Mouse (Mus musculus) forebrain, embryonic 14.5 days (tissue): ENCODE data around the gene Psg17. TPM values are rescaled to one million over a fixed set of nuclear protein-coding genes. Genes with fewer than 3 reads are reported as not detected.

ENCODE experiments used
- ATAC-seq: fragments of 200-750 bp; cut with Nextera tagmentation; 2 replicates; pipeline ENCODE4 v1.8.0; 2017; ENCODE audit warnings: mild to moderate bottlenecking, moderate library complexity
- DNase-seq: peaks from one replicate; pipeline ENCODE4 v3.0.0-alpha.2; 2015; ENCODE audit warnings: low spot score
- H3K27ac ChIP-seq: fragments of 300-500 bp; sonication (generic); 2 replicates; pipeline ENCODE4 v1.5.1; 2014; ENCODE audit warnings: low read depth, mild to moderate bottlenecking, control low read depth, low read length, moderate library complexity
- H3K27me3 ChIP-seq: fragments of 300-500 bp; sonication (generic); replicated peaks from 2 replicates; pipeline ENCODE4 v1.6.1; 2014; ENCODE audit warnings: low read length, control low read depth, mixed read lengths; ENCODE audit not compliant: control insufficient read depth, insufficient read depth
- H3K36me3 ChIP-seq: fragments of 300-500 bp; sonication (generic); 2 replicates; pipeline ENCODE4 v1.6.1; 2014; ENCODE audit warnings: low read length, control low read depth; ENCODE audit not compliant: control insufficient read depth, insufficient read depth
- H3K4me1 ChIP-seq: fragments of 300-500 bp; sonication (generic); 2 replicates; pipeline ENCODE4 v1.6.1; 2014; ENCODE audit warnings: antibody characterized with exemption, low read length, control low read depth; ENCODE audit not compliant: control insufficient read depth, insufficient read depth
- H3K4me2 ChIP-seq: fragments of 300-500 bp; sonication (generic); 2 replicates; pipeline ENCODE4 v1.6.1; 2014; ENCODE audit warnings: mild to moderate bottlenecking, control low read depth, low read length
- H3K4me3 ChIP-seq: fragments of 300-500 bp; sonication (generic); 2 replicates; pipeline ENCODE4 v1.5.1; 2014; ENCODE audit warnings: low read depth, low read length, control low read depth
- H3K9ac ChIP-seq: fragments of 300-500 bp; sonication (generic); 2 replicates; pipeline ENCODE4 v1.6.1; 2014; ENCODE audit warnings: mild to moderate bottlenecking, low read length, control low read depth, moderate library complexity
- H3K9me3 ChIP-seq: fragments of 300-500 bp; sonication (generic); replicated peaks from 2 replicates; pipeline ENCODE4 v1.6.1; 2016; ENCODE audit warnings: low read length, control low read depth, mixed read lengths; ENCODE audit not compliant: control insufficient read depth
- WGBS: fragments of 180-500 bp; shearing (Covaris S2); extraction: QIAGEN DNeasy Blood & Tissue Kit; methylation state at CpG from one replicate; pipeline ENCODE4 v1.1.7; 2014; 5-methylcytosine and 5-hydroxymethylcytosine counted together
- polyA plus RNA-seq: library from polyadenylated mRNA; unstranded; fragments of >200 nt; fragmentation: Nextera tagmentation; extraction: Ambion mirVana; gene quantifications from 2 replicates; pipeline ENCODE4 v1.2.1, GENCODE M21; 2014

Gene Psg17
- polyA plus RNA-seq, 1 experiment from 2014 or later: not detected

- Histone ChIP-seq H3K36me3 (no peaks in the 10 kb centered on the region), H3K9ac (peak within 1 kb of the TSS; percentile 58), H3K4me3 (peak within 1 kb of the TSS; percentile 24), H3K4me2 (peak within 1 kb of the TSS; percentile 50), H3K27me3 (no peaks in the 10 kb centered on the region), H3K9me3 (no peaks in the 10 kb centered on the region), H3K27ac (0 out of 2 replicates have a peak within 1 kb of the TSS, but pooled peaks have one; percentile 5), H3K4me1 (no peaks in the 10 kb centered on the region)
- ATAC-seq: no peak
- 24% methylated on average over 3 of the region's 3 CpGs for WGBS
- DNase-seq: no peak
These were observed 18.5 kb upstream of the Psg17 start, which contains the start of gene Mill2 for GRCm38 (mm10) chr7:18839865-18840264. Gene Mill2 (plus strand): TSS chr7:18839966.

- no peak overlapping the region for H3K4me2 ChIP-seq
- H3K36me3 ChIP-seq: no peaks in the 10 kb centered on the region
- H3K9ac ChIP-seq: no peak overlapping the region
- H3K9me3 ChIP-seq: no peaks in the 10 kb centered on the region
- H3K4me1 ChIP-seq: no peaks in the 10 kb centered on the region
- no peak overlapping the region for H3K4me3 ChIP-seq
- WGBS: 55% methylated on average over 13 of the region's 13 CpGs
- no peak for ATAC-seq
- H3K27me3 ChIP-seq: no peaks in the 10 kb centered on the region
- no peak overlapping the region for H3K27ac ChIP-seq
- DNase-seq: no peak
These were observed 10.9 kb upstream of the Psg17 start for GRCm38 (mm10) chr7:18832298-18832697.

- no peaks in the 10 kb centered on the region for H3K4me1 ChIP-seq
- no peak for DNase-seq
- no peak for ATAC-seq
- H3K4me3 ChIP-seq: no peak overlapping the region
- H3K4me2 ChIP-seq: no peak overlapping the region
- 90% methylated on average over 7 of the region's 7 CpGs for WGBS
- H3K9me3 ChIP-seq: no peaks in the 10 kb centered on the region
- no peak overlapping the region for H3K27ac ChIP-seq
- H3K36me3 ChIP-seq: no peaks in the 10 kb centered on the region
- H3K27me3 ChIP-seq: no peaks in the 10 kb centered on the region
- H3K9ac ChIP-seq: no peak overlapping the region
These were observed 8.1 kb upstream of the Psg17 start for GRCm38 (mm10) chr7:18829545-18829944.

- no peak for ATAC-seq
- Histone ChIP-seq H3K4me3 (no peak overlapping the region), H3K9me3 (no peaks in the 10 kb centered on the region), H3K27me3 (no peaks in the 10 kb centered on the region), H3K4me2 (no peak overlapping the region), H3K27ac (no peak overlapping the region), H3K36me3 (no peaks in the 10 kb centered on the region), H3K9ac (no peak overlapping the region), H3K4me1 (no peaks in the 10 kb centered on the region)
- 60% methylated on average over 9 of the region's 9 CpGs for WGBS
- peak; percentile 33 for DNase-seq
These were observed 7.2 kb upstream of the Psg17 start for GRCm38 (mm10) chr7:18828592-18828991.

GRCm38 (mm10) chr7:18827792-18828546 lies 6.6 kb upstream of the Psg17 start:
- H3K9ac ChIP-seq: no peak overlapping the region
- no peaks in the 10 kb centered on the region for H3K9me3 ChIP-seq
- DNase-seq (no peak), ATAC-seq (no peak)
- 68% methylated on average over 26 of the region's 26 CpGs for WGBS
- H3K27me3 ChIP-seq: no peaks in the 10 kb centered on the region
- H3K4me3 ChIP-seq: no peak overlapping the region
- no peaks in the 10 kb centered on the region for H3K36me3 ChIP-seq
- no peak overlapping the region for H3K4me2 ChIP-seq
- no peaks in the 10 kb centered on the region for H3K4me1 ChIP-seq
- no peak overlapping the region for H3K27ac ChIP-seq

GRCm38 (mm10) chr7:18818301-18818700 lies 3.1 kb downstream of the Psg17 start:
- Histone ChIP-seq H3K36me3 (no peaks in the 10 kb centered on the region), H3K4me2 (no peak overlapping the region), H3K4me3 (no peak overlapping the region), H3K9ac (no peak overlapping the region), H3K27me3 (no peaks in the 10 kb centered on the region), H3K9me3 (no peaks in the 10 kb centered on the region), H3K4me1 (no peaks in the 10 kb centered on the region), H3K27ac (no peak overlapping the region)
- ATAC-seq: no peak
- WGBS: 81% methylated on average over 9 of the region's 9 CpGs
- DNase-seq: no peak

GRCm38 (mm10) chr7:18803526-18803925 lies 17.9 kb downstream of the Psg17 start:
- no peak overlapping the region for H3K4me3 ChIP-seq
- H3K27me3 ChIP-seq: no peaks in the 10 kb centered on the region
- no peak overlapping the region for H3K4me2 ChIP-seq
- H3K4me1 ChIP-seq: no peaks in the 10 kb centered on the region
- DNase-seq: no peak
- no peak overlapping the region for H3K9ac ChIP-seq
- ATAC-seq: no peak
- H3K9me3 ChIP-seq: no peaks in the 10 kb centered on the region
- H3K27ac ChIP-seq: no peak overlapping the region
- no peaks in the 10 kb centered on the region for H3K36me3 ChIP-seq

- no peak overlapping the region for H3K4me3 ChIP-seq
- WGBS: 41% methylated on average over 3 of the region's 3 CpGs
These were observed 22.3 kb downstream of the Psg17 start for GRCm38 (mm10) chr7:18799129-18799528.

GRCm38 (mm10) chr7:18798420-18798819 lies 23.0 kb downstream of the Psg17 start, which contains the start of gene Psg19:
Gene Psg19 (minus strand): TSS chr7:18798520.
- WGBS: 100% methylated on average over 1 of the region's 1 CpGs

More at GRCm38 (mm10) chr7:18799129-18799528, 22.3 kb downstream of the Psg17 start:
- no peaks in the 10 kb centered on the region for H3K27me3 ChIP-seq
- DNase-seq: no peak
- no peaks in the 10 kb centered on the region for H3K4me1 ChIP-seq
- H3K4me2 ChIP-seq: no peak overlapping the region
- ATAC-seq: no peak
- no peaks in the 10 kb centered on the region for H3K36me3 ChIP-seq
- no peak overlapping the region for H3K9ac ChIP-seq
- H3K9me3 ChIP-seq: no peaks in the 10 kb centered on the region
- no peak overlapping the region for H3K27ac ChIP-seq

More at GRCm38 (mm10) chr7:18798420-18798819, 23.0 kb downstream of the Psg17 start, which contains the start of gene Psg19:
- Histone ChIP-seq H3K4me1 (no peaks in the 10 kb centered on the region), H3K9me3 (no peaks in the 10 kb centered on the region), H3K36me3 (no peaks in the 10 kb centered on the region), H3K4me2 (no peak within 1 kb of the TSS), H3K27me3 (no peaks in the 10 kb centered on the region), H3K4me3 (no peak within 1 kb of the TSS), H3K27ac (no peak within 1 kb of the TSS), H3K9ac (no peak within 1 kb of the TSS)
- ATAC-seq (no peak), DNase-seq (no peak)
